Mouse (Mus musculus) urinary bladder, adult 18-20 months (tissue): ENCODE data around the gene C330007P06Rik.
"Not testable (repeated sequence)": the region's sequence is repeated elsewhere in the genome, so short reads cannot be mapped to it uniquely, and the experiment has no call there.

ENCODE experiments used
- DNase-seq, 2 experiments: peaks; one replicate each; pipeline ENCODE4 v3.0.0; 2022; ENCODE audit warnings: low spot score in 2 of 2, mixed read lengths in 2 of 2

Gene C330007P06Rik

DNA sequence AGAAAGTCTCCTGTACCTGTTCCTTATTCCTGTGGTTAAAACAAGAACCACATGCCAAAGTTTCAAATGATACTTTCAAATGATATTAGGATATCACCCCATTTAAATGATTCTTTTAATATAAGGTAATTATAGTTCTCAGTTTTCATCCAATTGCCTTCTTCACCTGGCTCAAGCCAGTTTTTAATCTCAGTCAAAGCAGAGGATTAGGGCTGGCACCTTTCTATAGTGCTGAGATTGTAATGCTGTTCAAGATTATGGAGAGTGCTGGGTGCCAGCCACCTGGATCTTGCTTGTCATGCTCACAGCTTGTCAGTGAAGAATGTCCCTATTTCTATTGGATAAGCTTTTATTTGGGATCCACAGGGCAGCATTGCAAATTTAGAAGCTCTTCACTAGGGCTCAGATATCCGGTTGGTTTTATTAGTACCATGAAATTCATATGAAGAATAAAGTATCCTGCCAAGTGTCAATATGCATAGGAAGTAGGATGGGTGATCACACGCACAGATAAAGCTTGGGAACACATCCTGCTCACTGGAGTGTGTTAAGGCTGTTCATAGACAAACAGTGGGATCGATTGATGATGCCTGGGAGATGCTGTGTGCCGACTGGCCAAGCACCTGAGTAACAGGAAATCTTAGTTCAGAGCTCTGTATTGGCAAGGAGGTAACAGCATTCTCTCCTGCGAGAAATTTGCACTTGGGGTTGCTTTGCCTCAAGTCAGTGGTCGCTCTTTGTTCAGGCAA, 74.6 kb downstream of the C330007P06Rik start:
- DNase-seq = no peak

- DNase-seq = not testable (repeated sequence)
Measured at GRCm38 (mm10) chrX:36796734-36797133, 77.2 kb downstream of the C330007P06Rik start.

DNA sequence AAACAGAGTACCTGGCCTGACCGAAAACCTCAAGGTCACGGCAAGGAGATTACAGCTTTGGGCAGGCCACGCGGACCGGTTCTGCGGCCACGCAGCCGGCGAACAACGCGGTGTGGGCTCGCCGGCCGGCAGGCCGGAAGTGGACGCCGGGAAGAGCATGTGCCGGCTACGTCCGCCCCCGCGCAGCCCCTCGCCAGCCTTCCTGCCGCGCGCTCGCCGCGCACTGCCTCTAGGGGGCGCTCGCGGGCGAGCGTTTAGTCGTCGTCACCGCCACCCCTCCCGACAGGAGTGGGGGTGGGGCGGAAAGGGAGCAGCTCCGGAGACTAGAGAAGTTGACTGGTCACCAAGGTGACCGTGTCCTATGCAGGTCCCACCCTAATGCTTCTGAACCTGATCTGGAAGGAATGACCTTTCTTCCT, 77.7 kb downstream of the C330007P06Rik start:
- peak; percentile 61 to 65 for DNase-seq

GRCm38 (mm10) chrX:36795424-36796162, 78.3 kb downstream of the C330007P06Rik start, which contains the start of gene Slc25a5:
Gene Slc25a5 (plus strand): TSS chrX:36795651.
- DNase-seq = peak; percentile 47 to 68

GRCm38 (mm10) chrX:36794571-36794970, 79.3 kb downstream of the C330007P06Rik start:
- DNase-seq = no peak

DNA sequence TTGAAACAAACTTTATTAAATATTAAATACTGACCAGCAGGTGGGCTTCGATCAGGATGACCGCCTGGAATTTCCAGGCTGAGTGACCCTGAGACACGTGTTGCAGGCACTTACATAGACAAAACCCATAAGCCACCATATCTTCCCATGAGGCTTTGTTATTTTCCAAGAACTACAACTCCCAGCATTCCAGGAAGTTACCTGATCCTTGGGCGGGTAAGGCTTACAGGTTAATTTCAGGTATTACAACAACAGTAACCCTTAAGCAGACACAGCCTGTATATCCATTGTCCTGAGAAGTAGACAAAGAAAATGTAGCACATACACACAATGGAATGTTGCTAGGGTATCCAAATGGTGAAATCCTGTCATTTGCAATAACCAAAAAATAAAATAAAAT, 84.6 kb downstream of the C330007P06Rik start:
- DNase-seq = no peak

DNA sequence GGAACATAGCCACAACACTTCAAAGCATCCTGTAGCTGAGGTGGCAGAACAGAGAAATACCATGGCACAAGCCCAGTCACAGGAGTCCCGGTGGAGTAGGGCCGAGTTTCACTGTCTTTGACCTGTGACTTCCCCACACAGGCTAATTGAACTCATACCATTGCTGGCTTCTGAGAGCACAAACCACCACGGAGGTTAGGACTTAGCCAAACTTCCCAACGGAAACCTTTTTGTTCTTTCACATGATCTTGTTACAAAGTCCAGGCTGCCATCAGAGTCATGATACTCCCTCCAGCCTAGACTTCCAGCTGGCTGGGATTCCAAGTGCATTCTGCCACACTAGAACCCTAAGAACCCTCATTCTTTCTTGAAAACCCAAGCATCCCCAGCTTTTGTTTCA, 96.2 kb downstream of the C330007P06Rik start:
- no peak for DNase-seq

GRCm38 (mm10) chrX:36775520-36775919, 98.4 kb downstream of the C330007P06Rik start:
- DNase-seq = no peak
